Mouse (Mus musculus) cerebellum, adult 2 months (tissue): ENCODE data around the gene Mroh9.

Experiments
- CTCF ChIP-seq: fragments of 200-500 bp; IDR thresholded peaks from 2 replicates; pipeline ENCODE4 v1.5.1; 2011; ENCODE audit warnings: low read depth, mild to moderate bottlenecking, control low read depth, low read length, moderate library complexity, borderline replicate concordance; ENCODE audit not compliant: insufficient read depth
- POLR2A ChIP-seq: fragments of 200-500 bp; IDR thresholded peaks from 2 replicates; pipeline ENCODE4 v1.6.1; 2011; ENCODE audit warnings: low read length, control low read depth, borderline replicate concordance; ENCODE audit not compliant: insufficient read depth

DNA sequence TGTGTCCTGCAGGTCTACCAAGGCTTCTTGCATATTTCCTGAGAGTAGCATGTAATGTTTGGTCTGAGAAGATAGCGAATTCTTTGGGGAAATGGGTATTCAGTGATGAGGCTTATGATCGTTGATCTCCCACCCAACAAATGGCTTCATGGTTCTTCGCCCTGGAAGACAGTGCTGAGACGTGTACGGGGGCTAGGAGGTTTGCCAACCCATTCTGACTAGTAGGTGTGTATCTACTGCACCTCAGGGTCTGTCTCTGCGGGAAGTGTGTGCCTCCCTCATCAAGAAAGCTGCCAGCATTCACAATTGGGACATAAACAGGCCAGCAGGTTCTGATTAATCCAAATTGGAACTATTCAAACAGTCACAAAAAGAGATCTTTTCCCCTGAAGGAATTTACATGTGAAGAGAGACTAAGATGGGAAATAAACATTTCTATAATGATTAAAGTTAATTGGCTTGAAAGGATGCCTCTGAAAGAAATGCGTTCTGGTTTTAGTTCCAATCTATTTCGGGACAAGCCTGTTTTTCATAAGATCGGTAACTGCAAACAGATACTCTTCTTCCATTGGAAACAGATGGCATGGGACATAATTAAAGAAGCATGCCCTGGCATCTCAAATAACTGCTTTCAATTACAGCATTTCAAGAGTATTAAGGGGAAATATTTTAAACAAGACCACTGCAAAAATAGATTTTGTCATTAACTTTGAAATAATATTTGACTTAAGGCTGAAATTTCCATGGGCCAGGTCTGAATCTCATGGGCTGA is 43.8 kb upstream of the Mroh9 start:
- TF ChIP-seq CTCF (no peak), POLR2A (no peak)
